Comparison of ENCODE assay signal across 22 mouse cellular contexts in genomic region chr9:45060151-45060550, GRCm38 (mm10). TPM values are rescaled to one million over a fixed set of nuclear protein-coding genes. Genes with fewer than 3 reads are reported as not detected.
DNase-seq lines count a peak whose midpoint lies in the region; ATAC-seq lines count a peak whose summit lies in the region.
"Had no signal": no experiment of that assay in that cellular context is flagged by ENCODE, and none has a peak within 500 bp of the region (broad histone marks: within the 10 kb centered on the region; RNA-seq: fewer than 3 reads in every experiment).

No protein-coding gene starts in this region.

- no peaks in the 10 kb centered on the region for H3K27me3 ChIP-seq in intestine, embryonic 16.5 days (replicated peaks; ENCODE audit: control insufficient read depth, insufficient read depth, low read length)
- H3K27me3 ChIP-seq: limb, embryonic 15.5 days had no signal

- H3K27ac ChIP-seq in intestine, embryonic 16.5 days (ENCODE audit: low read length): peak overlapping the region; percentile 54
- H3K27ac ChIP-seq: forebrain, embryonic 12.5 days; hindbrain, embryonic 15.5 days; limb, embryonic 15.5 days; neural tube, embryonic 13.5 days had no signal

- peak; percentile 37 for DNase-seq in adrenal gland, postnatal 10 days
- DNase-seq in adrenal gland, adult 18-20 months (ENCODE audit: low spot score in 2 of 2): no peak
- peak; percentile 52 to 56 for DNase-seq in urinary bladder, postnatal 36 days (ENCODE audit: low spot score in 2 of 2)
- no peak for DNase-seq in urinary bladder, postnatal 25 days (ENCODE audit: low spot score)
- DNase-seq in kidney, adult 9 months: no peak
- DNase-seq: cerebellum, adult 9-10 months; gastrocnemius, postnatal 14 days; heart, postnatal 14 days; lung, postnatal 14 days had no signal

- WGBS in intestine, embryonic 16.5 days: 43% methylated on average over 7 of the region's 7 CpGs

- H3K36me3 ChIP-seq in intestine, embryonic 16.5 days (ENCODE audit: control insufficient read depth, insufficient read depth, low read length): no peaks in the 10 kb centered on the region
- H3K36me3 ChIP-seq: forebrain, embryonic 12.5 days; hindbrain, embryonic 15.5 days; limb, embryonic 15.5 days; neural tube, embryonic 13.5 days had no signal

- peak; percentile 44; the same call in 1 of the 2 replicates for ATAC-seq in intestine, embryonic 16.5 days
- no peak for ATAC-seq in erythroid progenitor cell, adult 5-6 weeks (replicated peaks; ENCODE audit: low FRiP score, poor library complexity, severe bottlenecking)

- H3K9ac ChIP-seq in intestine, embryonic 16.5 days (ENCODE audit: low read depth, low read length): peak overlapping the region; percentile 32; the same call in 1 of the 2 replicates
- H3K9ac ChIP-seq: forebrain, embryonic 12.5 days; hindbrain, embryonic 15.5 days; limb, embryonic 15.5 days; neural tube, embryonic 13.5 days had no signal

- no peaks in the 10 kb centered on the region for H3K9me3 ChIP-seq in intestine, embryonic 16.5 days (ENCODE audit: control insufficient read depth, low read length)
- H3K9me3 ChIP-seq: forebrain, embryonic 12.5 days; hindbrain, embryonic 15.5 days; limb, embryonic 15.5 days; neural tube, embryonic 13.5 days had no signal

- H3K4me1 ChIP-seq in intestine, embryonic 16.5 days (ENCODE audit: control insufficient read depth, insufficient read depth, low read length): peaks cover 10% of the 10 kb centered on the region; the same call in 1 of the 2 replicates
- H3K4me1 ChIP-seq: forebrain, embryonic 12.5 days; limb, embryonic 15.5 days; neural tube, embryonic 13.5 days had no signal

- no peak overlapping the region for H3K4me3 ChIP-seq in intestine, embryonic 16.5 days (ENCODE audit: low read length)
- H3K4me3 ChIP-seq: forebrain, embryonic 12.5 days; hindbrain, embryonic 15.5 days; limb, embryonic 15.5 days; neural tube, embryonic 13.5 days had no signal

- H3K4me2 ChIP-seq in intestine, embryonic 16.5 days (ENCODE audit: low read depth, low read length): no peak overlapping the region
- H3K4me2 ChIP-seq: forebrain, embryonic 12.5 days; hindbrain, embryonic 15.5 days; limb, embryonic 15.5 days; neural tube, embryonic 13.5 days had no signal

RNA-seq across cellular contexts. Expression of gene Mpzl3, which starts 5.2 kb away (rescaled TPM):
- 1 to 10 TPM; 2.9 to 4.4 TPM for total RNA-seq in adrenal gland, postnatal 10 days (2021)
- total RNA-seq in adrenal gland, adult 18-20 months (2021): 1 to 10 TPM; 7.3 to 9.1 TPM
- 6.2 and 7.0 TPM in 2 replicates for polyA plus RNA-seq in intestine, embryonic 16.5 days (2015; fragmentation: Nextera tagmentation; extraction: Ambion mirVana)
- 1.7 TPM in 1 of 2 replicates, not detected in the other for total RNA-seq in erythroid progenitor cell, adult 5-6 weeks (2015; ENCODE audit: low replicate concordance)
- total RNA-seq in erythroid progenitor cell, adult 5-6 weeks (2017; ENCODE audit: low replicate concordance): not detected in 2 replicates

RNA-seq across cellular contexts. Expression of gene Jaml, which starts 18.8 kb away (rescaled TPM):
- 1 to 10 TPM in 1 of 2 experiments, under 1 TPM in 1; 0.70 to 1.8 TPM for total RNA-seq in adrenal gland, postnatal 10 days (2021)
- 1 to 10 TPM; 3.3 to 6.8 TPM for total RNA-seq in adrenal gland, adult 18-20 months (2021)
- polyA plus RNA-seq in intestine, embryonic 16.5 days (2015; fragmentation: Nextera tagmentation; extraction: Ambion mirVana): 100 and 102 TPM in 2 replicates
- 5.4 TPM in 1 of 2 replicates, not detected in the other for total RNA-seq in erythroid progenitor cell, adult 5-6 weeks (2015; ENCODE audit: low replicate concordance)
- 3.5 and 5.7 TPM in 2 replicates for total RNA-seq in erythroid progenitor cell, adult 5-6 weeks (2017; ENCODE audit: low replicate concordance)
- total RNA-seq: heart, adult 8-10 months had no signal

RNA-seq across cellular contexts. Expression of gene Mpzl2, which starts 20.6 kb away (rescaled TPM):
- total RNA-seq in adrenal gland, postnatal 10 days (2021): 10 to 100 TPM; 15.1 to 16.4 TPM
- total RNA-seq in adrenal gland, adult 18-20 months (2021): 10 to 100 TPM; 10.5 to 12.9 TPM
- polyA plus RNA-seq in intestine, embryonic 16.5 days (2015; fragmentation: Nextera tagmentation; extraction: Ambion mirVana): 25.7 and 29.1 TPM in 2 replicates
- total RNA-seq in erythroid progenitor cell, adult 5-6 weeks (2015; ENCODE audit: low replicate concordance): not detected in 2 replicates
- total RNA-seq in erythroid progenitor cell, adult 5-6 weeks (2017; ENCODE audit: low replicate concordance): not detected in 2 replicates
- total RNA-seq: monocyte, adult 5-6 weeks had no signal

RNA-seq across cellular contexts. Expression of gene Cd3e, which starts 50.7 kb away (rescaled TPM):
- 1 to 10 TPM; 6.7 to 7.3 TPM for total RNA-seq in adrenal gland, postnatal 10 days (2021)
- 1 to 10 TPM in 1 of 2 experiments, under 1 TPM in 1; 0.27 to 2.0 TPM for total RNA-seq in adrenal gland, adult 18-20 months (2021)
- polyA plus RNA-seq in intestine, embryonic 16.5 days (2015; fragmentation: Nextera tagmentation; extraction: Ambion mirVana): 0.71 and 1.1 TPM in 2 replicates
- total RNA-seq in erythroid progenitor cell, adult 5-6 weeks (2015; ENCODE audit: low replicate concordance): 7.2 and 23.9 TPM in 2 replicates
- total RNA-seq in erythroid progenitor cell, adult 5-6 weeks (2017; ENCODE audit: low replicate concordance): 1.0 and 6.5 TPM in 2 replicates
- total RNA-seq: gastrocnemius, postnatal 14 days; layer of hippocampus, postnatal 25 days; left cerebral cortex, postnatal 14 days had no signal
- polyA plus RNA-seq: cortical plate, adult 2 months; forebrain, embryonic 12.5 days; kidney, embryonic 16.5 days; liver, embryonic 16.5 days had no signal

RNA-seq across cellular contexts. Expression of gene Scn2b, which starts 57.4 kb away (rescaled TPM):
- total RNA-seq in adrenal gland, postnatal 10 days (2021): 1 to 10 TPM; 6.7 to 7.5 TPM
- 10 to 100 TPM; 11.1 to 11.2 TPM for total RNA-seq in adrenal gland, adult 18-20 months (2021)
- polyA plus RNA-seq in intestine, embryonic 16.5 days (2015; fragmentation: Nextera tagmentation; extraction: Ambion mirVana): 1.9 and 2.1 TPM in 2 replicates
- not detected in 2 replicates for total RNA-seq in erythroid progenitor cell, adult 5-6 weeks (2015; ENCODE audit: low replicate concordance)
- total RNA-seq in erythroid progenitor cell, adult 5-6 weeks (2017; ENCODE audit: low replicate concordance): under 0.01 TPM in 1 of 2 replicates, not detected in the other

Comparison
In these comparisons a context has a peak if more than half of its experiments do, and no peak if none do; other contexts are left out.
1. DNase-seq: peak in adrenal gland, postnatal 10 days (single experiment) and urinary bladder, postnatal 36 days (2 of 2); none in adrenal gland, adult 18-20 months (0 of 2), urinary bladder, postnatal 25 days (single experiment) and kidney, adult 9 months (single experiment).
2. RNA of gene Mpzl2, which starts 20.6 kb away (total RNA-seq): 15.1 to 16.4 TPM in adrenal gland, postnatal 10 days and 10.5 to 12.9 TPM in adrenal gland, adult 18-20 months; not detected in erythroid progenitor cell, adult 5-6 weeks; every median in the first group is over 10 times any median in the second.